Mouse (Mus musculus) embryonic facial prominence, embryonic 11.5 days (tissue): ENCODE data around the gene Rtraf. TPM values are rescaled to one million over a fixed set of nuclear protein-coding genes. Genes with fewer than 3 reads are reported as not detected.
"Not testable (repeated sequence)": the region's sequence is repeated elsewhere in the genome, so short reads cannot be mapped to it uniquely, and the experiment has no call there.

ENCODE experiments used
- ATAC-seq: fragments of 200-750 bp; cut with Nextera tagmentation; replicated peaks from 2 replicates; pipeline ENCODE4 v1.8.0; 2017; ENCODE audit warnings: low read depth; ENCODE audit not compliant: insufficient number of reproducible peaks, low FRiP score, low TSS enrichment
- DNase-seq: peaks from one replicate; pipeline ENCODE4 v3.0.0-alpha.2; 2015; ENCODE audit warnings: low spot score
- H3K27ac ChIP-seq: fragments of 300-500 bp; sonication (generic); replicated peaks from 2 replicates; pipeline ENCODE4 v1.5.1; 2014; ENCODE audit warnings: mild to moderate bottlenecking, low read depth, low read length, control low read depth
- H3K27me3 ChIP-seq: fragments of 300-500 bp; sonication (generic); 2 replicates; pipeline ENCODE4 v1.6.1; 2014; ENCODE audit warnings: mild to moderate bottlenecking, low read length, moderate library complexity, mixed read lengths; ENCODE audit not compliant: control insufficient read depth, insufficient read depth
- H3K36me3 ChIP-seq: fragments of 300-500 bp; sonication (generic); replicated peaks from 2 replicates; pipeline ENCODE4 v1.6.1; 2014; ENCODE audit warnings: low read depth, mild to moderate bottlenecking, low read length, moderate library complexity, mixed read lengths; ENCODE audit not compliant: control insufficient read depth, insufficient read depth
- H3K4me1 ChIP-seq: fragments of 300-500 bp; sonication (generic); 2 replicates; pipeline ENCODE4 v1.6.1; 2014; ENCODE audit warnings: low read length, mixed read lengths; ENCODE audit not compliant: control insufficient read depth, insufficient read depth
- H3K4me2 ChIP-seq: fragments of 300-500 bp; sonication (generic); 2 replicates; pipeline ENCODE4 v1.6.1; 2014; ENCODE audit warnings: low read depth, mild to moderate bottlenecking, control low read depth, low read length, moderate library complexity
- H3K4me3 ChIP-seq: fragments of 300-500 bp; sonication (generic); 2 replicates; pipeline ENCODE4 v1.5.1; 2014; ENCODE audit warnings: low read depth, low read length, control low read depth
- H3K9ac ChIP-seq: fragments of 300-500 bp; sonication (generic); replicated peaks from 2 replicates; pipeline ENCODE4 v1.6.1; 2014; ENCODE audit warnings: mild to moderate bottlenecking, control low read depth, low read length
- H3K9me3 ChIP-seq: fragments of 300-500 bp; sonication (generic); replicated peaks from 2 replicates; pipeline ENCODE4 v1.6.1; 2016; ENCODE audit warnings: mild to moderate bottlenecking, low read length, inconsistent platforms, mixed read lengths; ENCODE audit not compliant: control insufficient read depth
- WGBS: fragments of 180-500 bp; shearing (Covaris S2); extraction: QIAGEN DNeasy Blood & Tissue Kit; methylation state at CpG from one replicate; pipeline ENCODE4 v1.1.7; 2014; 5-methylcytosine and 5-hydroxymethylcytosine counted together
- polyA plus RNA-seq: library from polyadenylated mRNA; unstranded; fragments of >200 nt; fragmentation: Nextera tagmentation; extraction: Ambion mirVana; gene quantifications from 2 replicates; pipeline ENCODE4 v1.2.1, GENCODE M21; 2014

The Rtraf gene
- 269 and 286 TPM in 2 replicates for polyA plus RNA-seq

DNA sequence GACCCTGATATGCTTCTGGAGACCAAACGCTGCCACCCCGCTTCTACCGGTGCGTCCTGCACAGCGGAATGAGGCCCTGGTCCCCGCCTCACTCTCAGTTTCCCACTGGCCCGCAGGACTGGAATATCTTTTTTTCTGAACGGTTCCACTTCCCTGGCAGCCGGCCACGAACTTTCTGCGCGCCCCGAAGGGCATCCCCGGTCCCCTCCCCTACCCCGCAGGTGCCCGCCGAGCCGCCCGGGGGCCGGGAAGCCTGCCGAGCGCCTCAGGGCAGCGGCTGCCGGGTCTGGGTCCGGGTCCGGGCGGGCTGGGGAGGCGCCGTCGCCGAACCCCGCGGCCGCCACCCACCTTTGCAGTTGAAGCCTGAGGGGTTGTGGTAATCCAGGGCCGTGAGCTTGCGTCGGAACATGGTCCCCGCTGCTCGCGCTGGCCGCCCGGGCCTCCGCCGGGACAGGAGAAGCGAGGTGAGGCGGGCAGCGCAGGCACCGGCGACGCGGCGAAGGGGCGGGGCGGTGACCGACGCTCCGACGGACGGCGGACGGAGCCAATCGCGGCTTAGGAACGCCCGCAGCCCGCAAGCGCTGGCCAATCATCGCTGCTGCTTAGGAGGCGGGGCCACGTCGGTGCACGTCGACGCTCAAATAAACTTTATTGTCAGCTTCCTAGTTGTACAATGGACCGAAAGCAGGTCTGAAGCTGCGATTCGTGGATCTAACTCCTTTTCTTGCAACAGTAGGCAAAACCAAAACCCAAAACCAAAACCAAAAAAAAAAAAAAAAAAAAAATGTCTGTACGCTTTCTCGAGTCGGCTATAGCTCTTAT is at the start of gene Rtraf:
Gene Rtraf (minus strand): TSS at position 504 of the 822 bp plus-strand sequence.
- no peaks in the 10 kb centered on the region for H3K9me3 ChIP-seq
- ATAC-seq (peak; percentile 95), DNase-seq (peak; percentile 97)
- H3K4me2 ChIP-seq, result peak within 1 kb of the TSS; percentile 65
- peak within 1 kb of the TSS; percentile 95 for H3K4me3 ChIP-seq
- no peaks in the 10 kb centered on the region for H3K27me3 ChIP-seq
- under 1% methylated on average over 75 of the region's 80 CpGs for WGBS
- peak within 1 kb of the TSS; percentile 91 for H3K9ac ChIP-seq
- H3K27ac ChIP-seq, result peak within 1 kb of the TSS; percentile 57; the same call in 1 of the 2 replicates
- H3K36me3 ChIP-seq, result peaks cover 5% of the 10 kb centered on the region
- no peaks in the 10 kb centered on the region; the same call in 1 of the 2 replicates for H3K4me1 ChIP-seq

DNA sequence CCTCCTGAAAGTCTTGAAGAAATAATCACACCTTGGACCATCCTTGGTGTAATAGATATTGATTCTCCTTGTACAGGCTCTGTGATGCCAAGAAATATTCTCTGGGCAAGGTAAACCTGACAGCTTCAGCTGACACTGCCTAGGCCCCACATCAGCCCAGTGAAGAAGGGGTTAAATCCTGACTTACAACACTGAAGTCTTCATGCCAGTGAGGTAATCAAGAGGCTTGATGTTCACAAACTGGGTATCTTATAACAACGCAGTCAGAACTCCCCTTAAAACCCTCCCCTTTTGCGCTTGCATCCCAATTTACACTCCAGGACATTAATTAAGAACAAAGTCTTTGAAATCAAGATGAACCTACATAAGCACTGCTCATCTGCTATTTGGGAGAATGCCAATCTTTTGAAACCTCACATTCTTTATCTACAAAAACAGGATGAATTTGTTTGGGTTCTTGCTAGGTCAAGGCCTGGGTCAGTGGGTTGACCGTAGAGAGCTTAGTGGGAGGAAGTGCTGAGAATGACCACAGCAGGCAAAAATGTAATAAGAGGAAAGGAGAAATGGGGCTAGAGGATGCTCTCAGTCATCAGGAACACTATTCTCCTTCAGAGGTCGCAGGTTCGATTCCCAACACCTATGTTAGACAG is 43.8 kb upstream of the Rtraf start:
- 58% methylated on average over 5 of the region's 5 CpGs for WGBS
- Histone ChIP-seq H3K4me1 (no peaks in the 10 kb centered on the region), H3K9ac (no peak overlapping the region), H3K27ac (no peak overlapping the region), H3K36me3 (no peaks in the 10 kb centered on the region), H3K4me3 (no peak overlapping the region), H3K9me3 (no peaks in the 10 kb centered on the region), H3K4me2 (no peak overlapping the region), H3K27me3 (no peaks in the 10 kb centered on the region)
- ATAC-seq, result no peak
- DNase-seq, result no peak

DNA sequence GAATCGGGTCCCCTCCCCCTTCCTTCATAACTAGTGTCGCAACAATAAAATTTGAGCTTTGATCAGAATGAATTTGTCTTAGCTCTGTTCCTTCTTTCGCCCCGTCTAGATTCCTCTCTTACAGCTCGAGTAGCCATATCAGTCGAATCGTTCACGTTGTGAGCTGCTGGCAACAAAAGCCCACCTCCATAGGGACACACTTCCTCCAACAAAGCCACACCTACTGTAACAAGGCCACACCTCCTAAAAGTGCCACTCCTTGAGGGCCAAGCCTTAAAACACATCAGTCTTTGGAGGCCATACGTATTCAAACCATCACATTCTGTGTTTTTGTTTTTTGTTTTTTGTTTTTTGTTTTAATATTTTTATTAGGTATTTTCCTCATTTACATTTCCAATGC is 41.5 kb upstream of the Rtraf start:
- WGBS, result 81% methylated on average over 9 of the region's 9 CpGs
- H3K9me3 ChIP-seq, H3K27ac ChIP-seq, DNase-seq, H3K4me1 ChIP-seq, ATAC-seq, H3K4me2 ChIP-seq, H3K27me3 ChIP-seq, H3K4me3 ChIP-seq, H3K36me3 ChIP-seq, H3K9ac ChIP-seq: not testable (repeated sequence)

DNA sequence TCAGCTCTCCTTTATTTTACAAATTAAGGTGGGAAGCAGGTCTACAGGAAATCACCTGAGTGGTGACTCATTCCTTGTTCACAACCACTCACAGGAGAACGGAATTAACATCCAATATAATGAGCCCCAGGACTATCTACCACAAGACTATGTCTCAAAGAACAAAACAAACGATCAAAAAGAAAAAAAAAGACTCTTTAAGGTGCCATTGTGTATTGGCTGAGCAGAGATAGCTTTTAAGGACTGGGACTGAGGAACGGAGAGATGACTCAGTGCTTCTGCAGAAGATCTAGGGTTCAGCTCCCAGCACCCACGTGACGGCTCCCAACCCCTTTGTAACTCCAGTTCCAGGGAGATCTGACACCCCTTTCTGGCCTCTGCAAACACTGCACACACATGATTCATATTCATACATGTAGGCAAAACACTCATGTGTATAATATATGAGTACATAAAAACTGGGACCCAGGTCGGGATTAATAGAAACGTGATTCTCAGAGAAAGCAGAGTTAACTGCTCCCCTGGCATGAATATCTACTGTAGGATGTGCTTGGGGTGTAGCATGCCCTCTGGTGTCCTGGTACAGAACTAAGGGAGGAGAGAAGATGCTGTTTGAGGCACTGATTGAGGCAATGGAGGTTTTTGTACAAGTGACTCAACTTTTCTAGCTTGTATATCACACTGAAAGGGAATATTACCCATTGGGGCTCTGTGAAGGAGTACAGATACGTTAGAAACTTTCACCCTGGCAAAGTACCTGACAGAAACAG is 37.9 kb upstream of the Rtraf start:
- no peaks in the 10 kb centered on the region for H3K36me3 ChIP-seq
- no peaks in the 10 kb centered on the region for H3K9me3 ChIP-seq
- whole genome bisulfite sequencing, result 89% methylated on average over 8 of the region's 8 CpGs
- H3K27me3 ChIP-seq, result no peaks in the 10 kb centered on the region
- H3K4me1 ChIP-seq, result no peaks in the 10 kb centered on the region
- no peak overlapping the region for H3K27ac ChIP-seq
- H3K4me2 ChIP-seq, result no peak overlapping the region
- ATAC-seq (no peak), DNase-seq (no peak)
- no peak overlapping the region for H3K4me3 ChIP-seq
- H3K9ac ChIP-seq, result no peak overlapping the region

DNA sequence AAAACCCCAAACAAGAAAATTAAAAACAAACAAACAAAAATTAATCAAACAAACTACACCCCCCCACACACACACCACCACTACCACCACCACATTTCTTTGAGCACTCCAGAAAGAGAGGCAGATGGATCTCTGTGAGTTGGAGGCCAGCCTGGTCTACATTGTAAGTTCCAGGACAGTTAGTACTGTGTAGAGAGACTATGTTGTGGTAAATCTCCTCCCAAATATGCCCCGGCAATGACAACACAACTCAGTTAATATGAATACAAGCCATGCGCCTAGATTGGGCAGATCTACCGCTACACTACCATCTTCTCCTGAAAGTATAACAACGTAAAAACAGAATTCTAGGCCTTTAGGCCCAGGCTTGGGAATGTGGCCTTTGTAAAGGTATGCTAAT is 36.7 kb upstream of the Rtraf start:
- Histone ChIP-seq H3K36me3 (no peaks in the 10 kb centered on the region), H3K27me3 (no peaks in the 10 kb centered on the region), H3K27ac (no peak overlapping the region), H3K9me3 (no peaks in the 10 kb centered on the region), H3K4me3 (no peak overlapping the region), H3K9ac (no peak overlapping the region), H3K4me2 (no peak overlapping the region), H3K4me1 (no peaks in the 10 kb centered on the region)
- ATAC-seq, result no peak
- 90% methylated on average over 4 of the region's 4 CpGs for WGBS
- no peak for DNase-seq

DNA sequence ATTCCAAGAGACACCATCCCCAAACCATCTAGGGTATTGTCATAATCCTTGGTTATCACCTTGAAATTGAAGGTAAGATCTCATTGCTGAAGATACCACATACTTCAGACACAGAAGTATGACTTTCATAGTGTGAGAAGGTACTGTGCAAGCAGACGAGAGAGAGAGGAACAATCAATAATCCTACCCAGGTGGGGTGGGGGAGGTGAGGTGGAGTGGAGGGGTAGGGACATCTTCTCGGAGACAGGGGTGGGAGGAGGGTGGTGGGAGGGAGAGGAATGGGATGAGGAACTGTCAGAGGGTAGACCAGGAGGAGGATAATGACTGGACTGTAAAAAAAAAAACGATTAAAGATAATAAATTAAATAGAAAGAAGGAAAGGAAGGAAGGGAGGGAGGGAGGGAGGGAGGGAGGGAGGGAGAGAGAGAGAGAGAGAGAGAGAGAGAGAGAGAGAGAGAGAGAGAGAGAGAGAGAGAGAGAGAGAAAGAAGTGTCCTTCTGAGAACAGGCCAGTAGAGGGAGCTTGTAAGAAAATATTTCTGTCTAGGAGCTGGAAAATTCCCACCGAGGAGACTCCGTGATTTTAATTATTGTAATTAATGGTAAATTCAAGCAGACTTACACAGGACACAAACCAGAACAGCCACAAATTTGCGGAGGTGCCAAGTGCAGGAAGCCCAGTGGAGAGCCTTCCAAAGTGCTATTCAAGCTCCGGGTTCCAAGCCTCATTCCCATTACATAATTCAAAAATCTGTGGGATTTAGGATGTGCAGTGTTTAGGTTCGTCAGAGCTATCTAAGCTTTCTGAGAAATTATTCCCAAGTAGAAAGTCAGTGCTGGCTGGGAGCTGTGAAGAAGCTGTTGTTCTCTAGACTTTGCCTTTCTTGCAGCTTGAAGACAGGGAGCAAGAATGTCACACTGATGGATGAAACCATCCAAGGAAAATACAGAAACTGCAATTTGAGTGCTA is 35.5 kb upstream of the Rtraf start:
- peak; percentile 50 for DNase-seq
- WGBS, result 54% methylated on average over 8 of the region's 8 CpGs
- H3K4me2 ChIP-seq, result no peak overlapping the region

DNA sequence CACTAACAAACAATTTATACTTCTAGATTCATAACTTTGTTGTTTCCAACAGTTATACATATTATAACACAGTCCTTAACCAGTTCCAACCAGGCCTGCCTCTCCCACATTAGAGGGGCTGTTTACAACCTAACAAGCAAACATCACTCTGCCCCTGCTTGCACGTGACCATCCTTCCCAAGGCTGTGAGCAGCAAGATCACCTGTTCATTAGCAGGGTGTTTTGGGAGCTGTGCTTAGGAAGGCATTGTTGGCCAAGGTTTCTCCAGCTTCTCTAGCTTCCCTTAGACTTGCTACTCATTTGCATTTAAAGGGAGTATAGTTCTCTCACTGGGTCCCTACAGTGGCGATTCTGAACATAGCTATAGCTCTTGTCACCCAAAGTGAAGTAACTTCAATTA is 34.7 kb upstream of the Rtraf start:
- Histone ChIP-seq H3K4me3 (no peak overlapping the region), H3K4me2 (no peak overlapping the region), H3K36me3 (no peaks in the 10 kb centered on the region), H3K4me1 (no peaks in the 10 kb centered on the region), H3K27ac (no peak overlapping the region), H3K9me3 (no peaks in the 10 kb centered on the region), H3K27me3 (no peaks in the 10 kb centered on the region), H3K9ac (no peak overlapping the region)
- ATAC-seq, result no peak
- DNase-seq, result no peak
- WGBS, result 80% methylated on average over 2 of the region's 2 CpGs

More for the DNA sequence above, 35.5 kb upstream of the Rtraf start:
- ATAC-seq, result no peak
- Histone ChIP-seq H3K36me3 (no peaks in the 10 kb centered on the region), H3K27me3 (no peaks in the 10 kb centered on the region), H3K9me3 (no peaks in the 10 kb centered on the region), H3K9ac (no peak overlapping the region), H3K27ac (no peak overlapping the region), H3K4me3 (no peak overlapping the region), H3K4me1 (no peaks in the 10 kb centered on the region)
